Mouse (Mus musculus) forebrain, postnatal 0 days (tissue): ENCODE data around the gene Setd1a. TPM values are rescaled to one million over a fixed set of nuclear protein-coding genes. Genes with fewer than 3 reads are reported as not detected.

Experiments
- ATAC-seq: fragments of 200-750 bp; cut with Nextera tagmentation; 2 replicates; pipeline ENCODE4 v1.8.0; 2017; ENCODE audit warnings: mild to moderate bottlenecking, moderate library complexity
- DNase-seq: peaks from one replicate; pipeline ENCODE4 v3.0.0-alpha.2; 2015
- H3K27ac ChIP-seq: fragments of 300-500 bp; sonication (generic); 2 replicates; pipeline ENCODE4 v1.5.1; 2014; ENCODE audit warnings: low read depth, mild to moderate bottlenecking, antibody characterized with exemption, low read length, moderate library complexity, mixed read lengths
- H3K27me3 ChIP-seq: fragments of 300-500 bp; sonication (generic); 2 replicates; pipeline ENCODE4 v1.6.1; 2014; ENCODE audit warnings: mild to moderate bottlenecking, low read length, mixed read lengths; ENCODE audit not compliant: insufficient read depth
- H3K36me3 ChIP-seq: fragments of 300-500 bp; sonication (generic); 2 replicates; pipeline ENCODE4 v1.6.1; 2014; ENCODE audit warnings: mild to moderate bottlenecking, moderate library complexity; ENCODE audit not compliant: insufficient read depth
- H3K4me1 ChIP-seq: fragments of 300-500 bp; sonication (generic); 2 replicates; pipeline ENCODE4 v1.6.1; 2014; ENCODE audit warnings: antibody characterized with exemption; ENCODE audit not compliant: insufficient read depth
- H3K4me2 ChIP-seq: fragments of 300-500 bp; sonication (generic); 2 replicates; pipeline ENCODE4 v1.6.1; 2014; ENCODE audit warnings: low read depth, mild to moderate bottlenecking, moderate library complexity
- H3K4me3 ChIP-seq: fragments of 300-500 bp; sonication (generic); 2 replicates; pipeline ENCODE4 v1.5.1; 2014; ENCODE audit warnings: low read depth, low read length, mixed read lengths
- H3K9ac ChIP-seq: fragments of 300-500 bp; sonication (generic); 2 replicates; pipeline ENCODE4 v1.6.1; 2014; ENCODE audit warnings: mild to moderate bottlenecking
- H3K9me3 ChIP-seq: fragments of 300-500 bp; sonication (generic); 2 replicates; pipeline ENCODE4 v1.6.1; 2016; ENCODE audit warnings: low read length
- CTCF ChIP-seq: sonication (generic); IDR thresholded peaks from 2 replicates; pipeline ENCODE4 v1.5.1; 2016; ENCODE audit warnings: antibody characterized with exemption, control low read depth, low read depth
- WGBS: fragments of 180-500 bp; shearing (Covaris S2); extraction: QIAGEN DNeasy Blood & Tissue Kit; methylation state at CpG from one replicate; pipeline ENCODE4 v1.1.7; 2014; 5-methylcytosine and 5-hydroxymethylcytosine counted together
- polyA plus RNA-seq: library from polyadenylated mRNA; unstranded; fragments of >200 nt; fragmentation: Nextera tagmentation; extraction: Ambion mirVana; gene quantifications from 2 replicates; pipeline ENCODE4 v1.2.1, GENCODE M21; 2015
- total RNA-seq: library from RNA; depleted of rRNA; stranded (reverse); fragments of >200 nt; gene quantifications from 2 replicates; pipeline ENCODE4 v1.2.3, GENCODE M21; 2014

Setd1a gene
- total and polyA plus RNA-seq, 2 experiments from 2014 or later, result 13.2 to 20.7 TPM

GRCm38 (mm10) chr7:127745652-127746493, 30.6 kb upstream of the Setd1a start:
- Histone ChIP-seq H3K4me1 (peaks cover 3% of the 10 kb centered on the region; the same call in 1 of the 2 replicates), H3K27me3 (no peaks in the 10 kb centered on the region), H3K36me3 (peaks cover 23% of the 10 kb centered on the region), H3K4me2 (peak overlapping the region; percentile 83), H3K27ac (peak overlapping the region; percentile 94), H3K4me3 (peak overlapping the region; percentile 89), H3K9me3 (no peaks in the 10 kb centered on the region), H3K9ac (peak overlapping the region; percentile 85)
- TF ChIP-seq CTCF, result 0 out of 2 replicates have a peak, but pooled peaks have one; percentile 5
- DNase-seq, result peak; percentile 99
- ATAC-seq, result peak; percentile 84
- WGBS, result under 1% methylated on average over 39 of the region's 39 CpGs

- WGBS, result 1% methylated on average over 28 of the region's 62 CpGs
- no peak for TF ChIP-seq CTCF
- H3K4me1 ChIP-seq, result peaks cover 3% of the 10 kb centered on the region; the same call in 1 of the 2 replicates
- H3K27me3 ChIP-seq, result no peaks in the 10 kb centered on the region
- peak overlapping the region; percentile 83 for H3K4me2 ChIP-seq
- H3K9me3 ChIP-seq, result no peaks in the 10 kb centered on the region
- H3K4me3 ChIP-seq, result peak overlapping the region; percentile 89
- H3K36me3 ChIP-seq, result peaks cover 32% of the 10 kb centered on the region
- peak; percentile 8 for DNase-seq
- peak overlapping the region; percentile 85 for H3K9ac ChIP-seq
- no peak for ATAC-seq
- H3K27ac ChIP-seq, result peak overlapping the region; percentile 80
Observed at GRCm38 (mm10) chr7:127746494-127747491, 29.7 kb upstream of the Setd1a start.

- no peak for DNase-seq
- no peak for TF ChIP-seq CTCF
- 33% methylated on average over 6 of the region's 6 CpGs for WGBS
Observed at GRCm38 (mm10) chr7:127747559-127748234, 28.8 kb upstream of the Setd1a start.

GRCm38 (mm10) chr7:127748235-127748560, 28.3 kb upstream of the Setd1a start:
- DNase-seq (no peak), ATAC-seq (no peak)
- no peak for TF ChIP-seq CTCF
- Histone ChIP-seq H3K4me3 (no peak overlapping the region), H3K27ac (no peak overlapping the region), H3K9me3 (no peaks in the 10 kb centered on the region), H3K36me3 (peaks cover 45% of the 10 kb centered on the region), H3K27me3 (no peaks in the 10 kb centered on the region), H3K4me1 (peaks cover 3% of the 10 kb centered on the region; the same call in 1 of the 2 replicates), H3K4me2 (peak overlapping the region; percentile 83; the same call in 1 of the 2 replicates), H3K9ac (no peak overlapping the region)
- WGBS, result 94% methylated on average over 28 of the region's 28 CpGs

More at GRCm38 (mm10) chr7:127747559-127748234, 28.8 kb upstream of the Setd1a start:
- Histone ChIP-seq H3K9me3 (no peaks in the 10 kb centered on the region), H3K4me2 (peak overlapping the region; percentile 83), H3K27ac (peak overlapping the region; percentile 80; the same call in 1 of the 2 replicates), H3K4me1 (peaks cover 3% of the 10 kb centered on the region; the same call in 1 of the 2 replicates), H3K9ac (peak overlapping the region; percentile 85), H3K27me3 (no peaks in the 10 kb centered on the region), H3K36me3 (peaks cover 40% of the 10 kb centered on the region), H3K4me3 (peak overlapping the region; percentile 89)
- ATAC-seq, result no peak

- no peaks in the 10 kb centered on the region for H3K9me3 ChIP-seq
- 81% methylated on average over 19 of the region's 19 CpGs for WGBS
- TF ChIP-seq CTCF, result no peak
- H3K9ac ChIP-seq, result no peak overlapping the region
- peaks cover 3% of the 10 kb centered on the region; the same call in 1 of the 2 replicates for H3K4me1 ChIP-seq
- DNase-seq (peak; percentile 45), ATAC-seq (no peak)
- no peak overlapping the region for H3K27ac ChIP-seq
- H3K4me3 ChIP-seq, result no peak overlapping the region
- H3K27me3 ChIP-seq, result no peaks in the 10 kb centered on the region
- H3K36me3 ChIP-seq, result peaks cover 63% of the 10 kb centered on the region
- H3K4me2 ChIP-seq, result no peak overlapping the region
Observed at GRCm38 (mm10) chr7:127750131-127751127, 26.0 kb upstream of the Setd1a start.
